Mouse (Mus musculus): ENCODE data around the gene Zbtb18. TPM values are rescaled to one million over a fixed set of nuclear protein-coding genes. Genes with fewer than 3 reads are reported as not detected.

Gene Zbtb18
- total RNA-seq, 2 experiments from 2014 or later: 354 to 392 TPM

- intact Hi-C loops (cut with DNase I): no loop called here
- peak; percentile 74 to 76 for DNase-seq (ENCODE audit: low spot score in 2 of 2)
Measured at GRCm38 (mm10) chr1:177468436-177468835, 26.3 kb downstream of the Zbtb18 start.

GRCm38 (mm10) chr1:177470091-177470490 is 27.9 kb downstream of the Zbtb18 start:
- intact Hi-C loops (cut with DNase I): no loop called here
- no peak for DNase-seq (ENCODE audit: low spot score in 2 of 2)

GRCm38 (mm10) chr1:177470951-177471350 is 28.8 kb downstream of the Zbtb18 start:
- DNase-seq (ENCODE audit: low spot score in 2 of 2): no peak
- intact Hi-C loops (cut with DNase I): no loop called here

GRCm38 (mm10) chr1:177475542-177476197 is 33.5 kb downstream of the Zbtb18 start:
- intact Hi-C loops (cut with DNase I): no loop called here
- DNase-seq (ENCODE audit: low spot score in 2 of 2): no peak

GRCm38 (mm10) chr1:177478578-177478977 is 36.4 kb downstream of the Zbtb18 start:
- no peak for DNase-seq (ENCODE audit: low spot score in 2 of 2)
- intact Hi-C loops (cut with DNase I): no loop called here

- intact Hi-C loops (cut with DNase I): no loop called here
- no peak for DNase-seq (ENCODE audit: low spot score in 2 of 2)
Measured at GRCm38 (mm10) chr1:177479356-177480004, 37.3 kb downstream of the Zbtb18 start.

- intact Hi-C loops (cut with DNase I): no loop called here
- no peak for DNase-seq (ENCODE audit: low spot score in 2 of 2)
Measured at GRCm38 (mm10) chr1:177483612-177484011, 41.5 kb downstream of the Zbtb18 start.

GRCm38 (mm10) chr1:177484280-177484679 is 42.1 kb downstream of the Zbtb18 start:
- no peak for DNase-seq (ENCODE audit: low spot score in 2 of 2)
- intact Hi-C loops (cut with DNase I): no loop called here

GRCm38 (mm10) chr1:177484680-177485079 is 42.5 kb downstream of the Zbtb18 start:
- intact Hi-C loops (cut with DNase I): no loop called here
- DNase-seq (ENCODE audit: low spot score in 2 of 2): no peak

GRCm38 (mm10) chr1:177489844-177490243 is 47.7 kb downstream of the Zbtb18 start:
- intact Hi-C loops (cut with DNase I): no loop called here
- no peak for DNase-seq (ENCODE audit: low spot score in 2 of 2)

- DNase-seq (ENCODE audit: low spot score in 2 of 2): no peak
- intact Hi-C loops (cut with DNase I): no loop called here
Measured at GRCm38 (mm10) chr1:177490808-177491207, 48.7 kb downstream of the Zbtb18 start.

- DNase-seq (ENCODE audit: low spot score in 2 of 2): no peak
- intact Hi-C loops (cut with DNase I): no loop called here
Measured at GRCm38 (mm10) chr1:177491280-177491679, 49.1 kb downstream of the Zbtb18 start.

GRCm38 (mm10) chr1:177494306-177494705 is 52.2 kb downstream of the Zbtb18 start:
- intact Hi-C loops (cut with DNase I): no loop called here
- DNase-seq (ENCODE audit: low spot score in 2 of 2): no peak

- no peak for DNase-seq (ENCODE audit: low spot score in 2 of 2)
- intact Hi-C loops (cut with DNase I): no loop called here
Measured at GRCm38 (mm10) chr1:177494913-177495542, 52.9 kb downstream of the Zbtb18 start.

Other genes starting within 250 kb of the Zbtb18 start
- 100 to 1,000 TPM; 215 to 242 TPM for gene Akt3, start 184.1 kb upstream of the Zbtb18 start, total RNA-seq (2021)